Mouse (Mus musculus) liver, embryonic 16.5 days (tissue): ENCODE measurements around the gene Mipol1. TPM values are rescaled to one million over a fixed set of nuclear protein-coding genes. Genes with fewer than 3 reads are reported as not detected.
A peak's percentile ranks its signal among the peaks of the same experiment; 100 is the strongest.

Experiments
- ATAC-seq: fragments of 200-750 bp; cut with Nextera tagmentation; 2 replicates; pipeline ENCODE4 v1.8.0; 2017; ENCODE audit warnings: low read depth, mild to moderate bottlenecking, moderate number of reproducible peaks, moderate library complexity
- H3K27ac ChIP-seq: fragments of 300-500 bp; sonication (generic); 2 replicates; pipeline ENCODE4 v1.5.1; 2014; ENCODE audit warnings: mild to moderate bottlenecking, low read length
- H3K27me3 ChIP-seq: fragments of 300-500 bp; sonication (generic); 2 replicates; pipeline ENCODE4 v1.6.1; 2014; ENCODE audit warnings: low read depth, low read length, mixed read lengths; ENCODE audit not compliant: control insufficient read depth, insufficient read depth
- H3K36me3 ChIP-seq: fragments of 300-500 bp; sonication (generic); 2 replicates; pipeline ENCODE4 v1.6.1; 2014; ENCODE audit warnings: mild to moderate bottlenecking; ENCODE audit not compliant: control insufficient read depth, insufficient read depth
- H3K4me1 ChIP-seq: fragments of 300-500 bp; sonication (generic); 2 replicates; pipeline ENCODE4 v1.6.1; 2014; ENCODE audit warnings: low read depth, low read length, mixed read lengths; ENCODE audit not compliant: control insufficient read depth
- H3K4me2 ChIP-seq: fragments of 300-500 bp; sonication (generic); 2 replicates; pipeline ENCODE4 v1.6.1; 2014; ENCODE audit warnings: low read depth, low read length, mixed read lengths
- H3K4me3 ChIP-seq: fragments of 300-500 bp; sonication (generic); 2 replicates; pipeline ENCODE4 v1.5.1; 2014; ENCODE audit warnings: low read depth, mild to moderate bottlenecking, low read length
- H3K9ac ChIP-seq: fragments of 300-500 bp; sonication (generic); 2 replicates; pipeline ENCODE4 v1.6.1; 2014; ENCODE audit warnings: low read depth, low read length
- H3K9me3 ChIP-seq: fragments of 300-500 bp; sonication (generic); replicated peaks from 2 replicates; pipeline ENCODE4 v1.6.1; 2016; ENCODE audit warnings: low read length; ENCODE audit not compliant: control insufficient read depth
- WGBS: fragments of 180-500 bp; shearing (Covaris S2); extraction: QIAGEN DNeasy Blood & Tissue Kit; methylation state at CpG from one replicate; pipeline ENCODE4 v1.1.7; 2014; ENCODE audit not compliant: insufficient replicate concordance; 5-methylcytosine and 5-hydroxymethylcytosine counted together
- polyA plus RNA-seq: library from polyadenylated mRNA; unstranded; fragments of >200 nt; fragmentation: Nextera tagmentation; extraction: Ambion mirVana; gene quantifications from 2 replicates; pipeline ENCODE4 v1.2.1, GENCODE M21; 2015

Mipol1 gene
- polyA plus RNA-seq, 1 experiment from 2014 or later, result 2.7 TPM

DNA sequence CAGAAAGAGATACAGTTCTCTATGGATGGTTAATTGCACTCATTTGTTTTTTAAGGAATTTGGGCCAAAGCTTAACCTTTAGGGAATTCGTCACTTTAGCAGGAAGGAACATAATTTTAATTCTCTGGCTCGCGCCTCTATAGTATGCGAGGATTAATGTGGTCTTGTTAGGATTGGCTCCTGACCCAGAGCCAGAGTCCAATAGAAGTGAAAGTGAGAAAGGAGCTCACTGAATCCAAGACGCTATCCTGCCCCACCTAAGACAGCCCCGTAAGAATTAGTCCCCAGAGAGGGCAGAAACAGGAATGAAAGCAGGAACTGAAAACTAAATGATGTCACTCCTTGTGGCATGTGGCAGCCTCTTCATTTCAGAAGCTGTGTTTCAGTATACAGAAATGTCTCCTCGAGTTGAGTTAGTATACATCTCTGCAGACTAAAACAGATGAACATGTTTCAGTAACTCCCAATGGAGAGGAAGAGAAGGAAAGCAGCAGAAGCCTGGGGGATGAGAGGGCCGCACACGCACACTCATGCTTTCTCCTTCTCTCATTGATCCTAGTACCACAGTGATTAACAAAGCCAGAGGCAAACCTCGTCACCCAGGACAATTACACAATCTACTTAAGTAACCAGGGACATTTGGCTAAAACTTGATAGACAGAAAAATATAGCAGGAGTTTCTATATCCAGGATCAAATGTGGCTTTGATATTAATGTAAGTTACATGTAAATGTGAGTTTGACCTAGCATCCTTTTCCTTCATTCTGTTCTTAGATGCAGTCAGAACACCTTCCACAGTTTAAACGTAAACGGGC, 234.5 kb downstream of the Mipol1 start:
- 70% methylated on average over 12 of the region's 12 CpGs for WGBS
- Histone ChIP-seq H3K4me2 (no peak overlapping the region), H3K9me3 (no peaks in the 10 kb centered on the region), H3K4me1 (no peaks in the 10 kb centered on the region), H3K27me3 (no peaks in the 10 kb centered on the region), H3K9ac (no peak overlapping the region), H3K36me3 (no peaks in the 10 kb centered on the region), H3K4me3 (no peak overlapping the region), H3K27ac (no peak overlapping the region)
- ATAC-seq, result no peak

DNA sequence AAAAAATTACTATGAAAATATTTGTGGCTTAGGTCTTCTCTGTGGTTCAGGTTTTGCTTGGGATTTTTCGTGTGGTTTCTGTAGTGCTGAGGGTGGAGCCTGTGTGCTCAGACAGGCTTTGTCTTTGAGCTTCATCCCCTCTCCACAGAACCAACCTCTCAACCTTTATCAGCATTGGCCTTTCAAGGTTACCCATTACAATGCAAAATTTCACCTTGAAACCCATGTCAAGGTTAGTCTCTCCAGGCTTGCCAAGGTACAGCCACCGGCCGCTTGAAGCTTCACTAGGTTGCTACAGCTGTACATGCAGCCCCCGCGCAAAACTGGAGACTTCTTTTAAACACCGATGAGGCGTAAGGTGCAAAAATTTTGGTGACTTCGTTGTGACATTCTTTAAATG, 241.6 kb downstream of the Mipol1 start:
- no peak for ATAC-seq
- H3K9me3 ChIP-seq, result no peaks in the 10 kb centered on the region

GRCm38 (mm10) chr12:57476876-57477275, 246.6 kb downstream of the Mipol1 start:
- no peak for ATAC-seq
- H3K27me3 ChIP-seq, result no peaks in the 10 kb centered on the region
- no peak overlapping the region for H3K9ac ChIP-seq
- no peaks in the 10 kb centered on the region for H3K9me3 ChIP-seq
- H3K4me3 ChIP-seq, result no peak overlapping the region
- no peak overlapping the region for H3K27ac ChIP-seq
- H3K4me1 ChIP-seq, result no peaks in the 10 kb centered on the region
- WGBS, result 49% methylated on average over 3 of the region's 3 CpGs
- H3K36me3 ChIP-seq, result no peaks in the 10 kb centered on the region
- no peak overlapping the region for H3K4me2 ChIP-seq

More for the DNA sequence above, 241.6 kb downstream of the Mipol1 start:
- Histone ChIP-seq H3K27ac (no peak overlapping the region), H3K36me3 (no peaks in the 10 kb centered on the region), H3K4me2 (no peak overlapping the region), H3K4me3 (no peak overlapping the region), H3K9ac (no peak overlapping the region), H3K4me1 (no peaks in the 10 kb centered on the region), H3K27me3 (no peaks in the 10 kb centered on the region)
- 75% methylated on average over 8 of the region's 8 CpGs for WGBS

GRCm38 (mm10) chr12:57481823-57482222, 251.6 kb downstream of the Mipol1 start:
- no peaks in the 10 kb centered on the region for H3K9me3 ChIP-seq
- no peak overlapping the region for H3K9ac ChIP-seq
- no peaks in the 10 kb centered on the region for H3K36me3 ChIP-seq
- no peaks in the 10 kb centered on the region for H3K4me1 ChIP-seq
- no peaks in the 10 kb centered on the region for H3K27me3 ChIP-seq
- no peak overlapping the region for H3K27ac ChIP-seq
- no peak overlapping the region for H3K4me2 ChIP-seq
- no peak overlapping the region for H3K4me3 ChIP-seq
- WGBS, result 55% methylated on average over 2 of the region's 2 CpGs
- ATAC-seq, result no peak

- H3K9me3 ChIP-seq, result no peaks in the 10 kb centered on the region
- no peaks in the 10 kb centered on the region for H3K27me3 ChIP-seq
- 55% methylated on average over 6 of the region's 6 CpGs for WGBS
- no peak overlapping the region for H3K4me2 ChIP-seq
- no peaks in the 10 kb centered on the region for H3K36me3 ChIP-seq
- no peak overlapping the region for H3K4me3 ChIP-seq
- H3K4me1 ChIP-seq, result no peaks in the 10 kb centered on the region
- no peak overlapping the region for H3K27ac ChIP-seq
- H3K9ac ChIP-seq, result no peak overlapping the region
- peak; percentile 78 for ATAC-seq
These were observed 266.3 kb downstream of the Mipol1 start for GRCm38 (mm10) chr12:57496347-57497119.

DNA sequence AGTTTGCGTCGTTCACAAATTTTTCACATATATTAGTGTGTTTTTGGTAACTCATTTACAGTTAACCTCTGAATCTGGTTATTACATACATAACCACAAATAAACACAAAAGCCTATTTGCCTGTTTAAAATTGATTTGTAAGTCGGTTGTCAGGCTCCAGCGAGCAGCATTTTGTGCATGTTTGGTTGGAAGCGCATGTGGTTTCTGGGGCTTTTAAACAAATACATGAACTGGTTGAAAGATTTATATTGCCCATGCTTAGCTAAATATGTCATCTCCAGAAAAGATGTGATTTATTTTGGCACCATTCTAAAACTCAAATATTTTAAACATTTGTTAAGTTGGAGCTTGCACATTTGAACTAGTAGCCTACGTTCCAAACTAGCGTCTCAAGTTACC, 270.0 kb downstream of the Mipol1 start:
- WGBS, result 82% methylated on average over 7 of the region's 7 CpGs
- Histone ChIP-seq H3K36me3 (no peaks in the 10 kb centered on the region), H3K4me2 (no peak overlapping the region), H3K9me3 (no peaks in the 10 kb centered on the region), H3K4me3 (no peak overlapping the region), H3K4me1 (no peaks in the 10 kb centered on the region), H3K27ac (no peak overlapping the region), H3K9ac (no peak overlapping the region), H3K27me3 (no peaks in the 10 kb centered on the region)
- no peak for ATAC-seq

- H3K9ac ChIP-seq, result no peak overlapping the region
- WGBS, result 56% methylated on average over 7 of the region's 7 CpGs
- H3K9me3 ChIP-seq, result no peaks in the 10 kb centered on the region
- no peak overlapping the region for H3K4me2 ChIP-seq
- H3K36me3 ChIP-seq, result no peaks in the 10 kb centered on the region
- H3K4me3 ChIP-seq, result no peak overlapping the region
- ATAC-seq, result peak; percentile 83
- H3K4me1 ChIP-seq, result no peaks in the 10 kb centered on the region
- no peaks in the 10 kb centered on the region for H3K27me3 ChIP-seq
- no peak overlapping the region for H3K27ac ChIP-seq
These were observed 275.1 kb downstream of the Mipol1 start for GRCm38 (mm10) chr12:57505329-57505728.

GRCm38 (mm10) chr12:57508938-57509337, 278.7 kb downstream of the Mipol1 start:
- peak; percentile 30; the same call in 1 of the 2 replicates for ATAC-seq
- H3K36me3 ChIP-seq, result no peaks in the 10 kb centered on the region
- no peaks in the 10 kb centered on the region for H3K4me1 ChIP-seq
- 56% methylated on average over 11 of the region's 11 CpGs for WGBS
- H3K9me3 ChIP-seq, result no peaks in the 10 kb centered on the region
- H3K27ac ChIP-seq, result no peak overlapping the region
- H3K4me2 ChIP-seq, result no peak overlapping the region
- no peak overlapping the region for H3K4me3 ChIP-seq
- no peaks in the 10 kb centered on the region for H3K27me3 ChIP-seq
- no peak overlapping the region for H3K9ac ChIP-seq

DNA sequence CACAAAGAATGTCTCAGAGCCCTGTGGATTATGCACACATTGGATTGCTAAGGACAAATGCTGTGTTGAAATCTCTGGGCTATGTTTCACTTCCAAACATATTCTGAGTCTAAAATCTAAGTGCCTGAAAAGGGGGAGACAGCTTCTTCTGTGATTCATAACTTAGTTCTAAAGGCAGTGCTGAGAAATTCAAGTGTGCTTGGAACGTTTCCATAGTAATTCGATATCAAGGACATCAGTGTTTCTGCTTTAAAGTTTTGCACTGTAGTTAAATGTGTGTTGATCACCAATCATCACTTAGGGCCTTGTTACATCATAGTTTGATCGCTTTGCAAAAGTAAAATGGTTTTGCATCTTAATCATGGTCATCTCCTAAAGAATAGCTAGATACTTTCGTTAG, 279.5 kb downstream of the Mipol1 start:
- Histone ChIP-seq H3K9me3 (no peaks in the 10 kb centered on the region), H3K9ac (no peak overlapping the region), H3K4me2 (no peak overlapping the region), H3K36me3 (no peaks in the 10 kb centered on the region), H3K27me3 (no peaks in the 10 kb centered on the region), H3K4me3 (no peak overlapping the region), H3K27ac (no peak overlapping the region), H3K4me1 (no peaks in the 10 kb centered on the region)
- WGBS, result 59% methylated on average over 4 of the region's 4 CpGs
- no peak for ATAC-seq
